Mouse (Mus musculus): ENCODE measurements around the gene Gucy2g. TPM values are rescaled to one million over a fixed set of nuclear protein-coding genes. Genes with fewer than 3 reads are reported as not detected.
A peak's percentile ranks its signal among the peaks of the same experiment; 100 is the strongest.

Gene Gucy2g
- total RNA-seq, 2 experiments from 2014 or later, result 0.10 to 0.24 TPM

DNA sequence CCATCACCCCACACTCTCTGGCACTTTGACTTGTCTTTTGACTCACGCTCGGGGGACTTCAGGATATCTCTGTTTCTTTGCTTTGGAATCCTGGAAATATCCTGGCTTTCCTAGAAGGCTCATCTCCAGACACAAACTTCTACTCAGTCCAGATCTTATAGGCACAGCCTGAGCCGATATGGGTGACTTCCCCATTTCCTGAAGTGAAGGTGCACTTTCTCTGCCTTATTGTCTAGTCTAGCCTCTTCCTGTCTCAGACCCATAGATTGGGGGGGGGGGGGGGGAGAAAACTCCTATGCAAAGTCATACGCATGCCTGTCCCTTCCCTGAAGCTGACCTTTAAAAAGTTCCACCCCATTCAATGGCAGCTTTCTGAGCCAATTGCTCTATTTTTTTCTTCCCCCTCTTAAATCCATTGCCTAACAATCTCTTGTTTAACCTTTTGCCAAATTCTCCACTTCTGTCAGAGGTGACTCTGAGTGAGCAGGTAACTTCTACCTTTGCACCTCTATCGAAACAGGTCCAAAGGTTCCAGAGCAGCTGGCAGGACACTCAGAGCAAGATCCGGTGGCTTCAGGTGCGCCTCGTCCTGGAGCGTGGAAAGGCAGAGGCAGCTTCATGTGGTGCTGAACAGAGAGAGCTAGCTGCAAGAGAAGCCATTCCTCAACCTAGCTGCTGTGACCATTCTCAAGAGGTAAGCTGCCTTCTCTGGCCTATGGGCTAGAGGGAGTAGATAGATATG, 10.5 kb upstream of the Gucy2g start, which contains the start of gene Acsl5:
Gene Acsl5 (plus strand): TSS at position 556 of the 742 bp plus-strand sequence.
- intact Hi-C loops (cut with DNase I; ENCODE audit: low total_unique reads), result no loop called here

GRCm38 (mm10) chr19:55250451-55250850, 9.4 kb upstream of the Gucy2g start:
- intact Hi-C loops (cut with DNase I; ENCODE audit: low total_unique reads), result no loop called here
- no peak for DNase-seq

More for the DNA sequence above, 10.5 kb upstream of the Gucy2g start, which contains the start of gene Acsl5:
- no peak for DNase-seq

- DNase-seq, result no peak
- intact Hi-C loops (cut with DNase I; ENCODE audit: low total_unique reads), result no loop called here
These were observed 7.0 kb upstream of the Gucy2g start for GRCm38 (mm10) chr19:55247991-55248520.

- no peak for DNase-seq
- intact Hi-C loops (cut with DNase I; ENCODE audit: low total_unique reads), result no loop called here
These were observed 6.5 kb upstream of the Gucy2g start for GRCm38 (mm10) chr19:55247563-55247962.

- intact Hi-C loops (cut with DNase I; ENCODE audit: low total_unique reads), result no loop called here
- peak; percentile 69 for DNase-seq
These were observed 3.8 kb upstream of the Gucy2g start for GRCm38 (mm10) chr19:55244791-55245231.

GRCm38 (mm10) chr19:55239766-55240426, 1.1 kb downstream of the Gucy2g start:
- intact Hi-C loops (cut with DNase I; ENCODE audit: low total_unique reads), result no loop called here
- DNase-seq, result no peak

GRCm38 (mm10) chr19:55236564-55236963, 4.5 kb downstream of the Gucy2g start:
- intact Hi-C loops (cut with DNase I; ENCODE audit: low total_unique reads), result no loop called here
- DNase-seq, result no peak

DNA sequence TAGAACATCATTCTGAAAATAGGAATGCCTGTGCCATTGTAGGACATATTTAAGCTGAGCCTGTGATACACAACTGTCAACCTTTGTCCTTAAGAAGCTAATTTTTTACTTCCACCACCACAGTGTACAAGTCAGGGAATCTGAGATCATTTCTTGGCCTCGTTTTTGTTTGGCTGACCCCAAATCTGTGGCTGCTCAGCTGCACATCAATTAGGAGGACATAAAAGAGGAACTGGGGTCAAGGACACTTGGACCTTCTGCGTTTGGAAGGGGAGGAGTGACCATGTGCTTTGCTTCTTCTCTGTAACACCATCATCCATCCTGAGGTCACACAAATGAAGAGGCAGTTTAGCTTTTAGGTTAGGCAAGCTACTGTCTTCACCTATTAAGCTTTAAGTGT, 5.0 kb downstream of the Gucy2g start:
- no peak for DNase-seq
- intact Hi-C loops (cut with DNase I; ENCODE audit: low total_unique reads), result no loop called here

GRCm38 (mm10) chr19:55232136-55232535, 8.9 kb downstream of the Gucy2g start:
- peak; percentile 8 for DNase-seq
- intact Hi-C loops (cut with DNase I; ENCODE audit: low total_unique reads), result no loop called here

DNA sequence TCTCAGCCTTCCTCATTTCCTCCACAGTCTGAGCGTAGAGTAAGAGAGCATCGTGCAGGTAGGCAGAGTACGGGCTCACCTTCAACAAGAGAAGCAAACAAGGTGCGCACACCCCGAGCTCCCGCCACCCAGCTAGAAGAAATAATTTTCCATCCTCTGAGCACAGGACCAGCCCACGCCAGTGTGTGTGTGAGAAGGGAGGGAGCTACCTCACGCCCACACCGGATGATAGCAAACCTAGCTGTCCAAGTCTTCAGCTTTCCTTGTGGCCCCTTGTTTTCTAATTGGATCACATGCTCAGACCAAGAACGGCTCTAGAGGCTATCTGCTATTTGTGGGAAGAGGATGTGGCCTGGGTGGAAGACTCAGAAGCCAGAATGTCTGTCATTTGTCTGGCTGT, 10.0 kb downstream of the Gucy2g start:
- intact Hi-C loops (cut with DNase I; ENCODE audit: low total_unique reads), result no loop called here
- DNase-seq, result no peak

DNA sequence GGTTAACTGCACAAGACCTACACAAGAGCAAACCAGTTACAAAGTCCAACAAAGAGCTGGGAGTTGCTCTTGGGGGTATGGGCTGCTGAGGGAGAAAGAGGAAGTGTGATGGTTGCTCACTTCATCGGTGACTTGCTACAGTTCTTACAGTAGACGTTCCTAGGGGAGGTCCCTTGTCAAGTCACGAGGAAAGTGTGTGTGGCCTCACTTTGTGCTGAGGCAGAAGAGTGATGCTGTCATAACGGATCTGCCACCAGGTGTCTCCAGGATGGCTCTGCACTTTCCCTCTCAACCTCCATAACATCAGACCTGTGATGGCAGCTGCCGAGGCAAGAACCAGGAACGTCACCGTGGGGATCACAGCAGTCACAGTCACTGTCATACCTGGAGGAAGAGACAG, 13.9 kb downstream of the Gucy2g start:
- no peak for DNase-seq
- intact Hi-C loops (cut with DNase I; ENCODE audit: low total_unique reads), result no loop called here

DNA sequence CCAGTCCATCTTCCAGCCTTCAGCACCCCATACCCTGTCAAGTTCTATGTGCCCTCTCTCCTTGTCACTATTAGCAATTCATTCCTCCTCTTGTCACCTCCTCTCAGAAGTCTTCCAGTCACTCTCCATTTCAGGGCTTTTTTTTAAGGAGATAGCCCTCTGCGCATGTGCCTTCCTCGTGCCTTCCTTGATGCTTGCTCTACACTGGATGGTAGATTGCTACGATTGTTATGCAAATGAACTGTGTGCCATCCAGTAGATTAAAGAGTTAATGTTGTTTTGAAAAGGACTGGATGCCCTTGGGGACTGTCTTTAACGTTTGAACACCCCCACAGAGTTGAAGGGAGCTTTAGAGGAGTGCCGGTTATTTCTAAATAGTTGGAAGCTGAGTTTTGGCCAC, 14.4 kb downstream of the Gucy2g start:
- no peak for DNase-seq
- intact Hi-C loops (cut with DNase I; ENCODE audit: low total_unique reads), result no loop called here

DNA sequence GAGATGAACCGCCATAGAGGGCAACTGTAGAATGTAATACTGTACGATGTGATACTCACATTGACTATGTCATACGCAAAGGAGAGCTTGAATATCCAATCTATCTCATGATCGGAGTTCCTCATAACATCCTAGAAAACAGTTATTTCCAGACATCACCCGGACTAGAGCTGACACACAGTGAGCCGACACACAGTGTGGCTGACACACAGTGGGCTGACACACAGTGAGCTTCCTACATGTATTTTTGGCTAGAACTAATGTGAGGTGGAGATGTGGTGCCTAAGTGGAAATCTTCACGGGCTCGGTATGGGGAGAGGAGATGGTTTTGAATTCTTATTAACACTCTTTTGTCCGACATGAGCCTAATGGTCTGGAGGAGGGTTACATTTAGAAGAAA, 18.8 kb downstream of the Gucy2g start:
- DNase-seq, result no peak
- intact Hi-C loops (cut with DNase I; ENCODE audit: low total_unique reads), result no loop called here

- DNase-seq, result no peak
- intact Hi-C loops (cut with DNase I; ENCODE audit: low total_unique reads), result no loop called here
These were observed 19.8 kb downstream of the Gucy2g start for GRCm38 (mm10) chr19:55221208-55221607.

GRCm38 (mm10) chr19:55219359-55219758, 21.7 kb downstream of the Gucy2g start:
- intact Hi-C loops (cut with DNase I; ENCODE audit: low total_unique reads), result loop anchor here (2.0 kb wide), 1 partner anchor 85 kb away; no protein-coding TSS in a partner anchor

DNA sequence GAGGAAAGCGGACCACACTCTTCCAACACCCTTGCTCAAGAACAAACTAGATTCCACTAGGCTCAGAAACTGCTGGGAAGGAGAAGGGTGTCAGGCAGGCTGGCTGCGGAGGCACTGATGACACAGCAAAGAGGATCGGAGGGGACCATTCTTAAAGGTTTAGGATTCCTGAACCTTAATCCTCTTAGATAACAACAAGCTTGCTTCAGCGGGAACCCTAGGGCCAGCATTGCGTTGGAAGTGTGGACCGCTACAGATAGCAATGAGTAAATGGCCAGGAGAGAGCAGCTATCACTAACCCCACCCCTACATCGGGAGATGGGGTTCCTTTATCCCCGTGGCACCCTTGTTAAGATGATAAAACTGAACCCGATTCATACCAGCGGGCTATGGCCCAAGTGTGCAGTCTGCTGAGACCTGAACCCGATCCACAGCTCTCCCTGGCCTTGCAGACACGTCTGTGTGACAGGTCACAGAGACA, 22.3 kb downstream of the Gucy2g start:
- DNase-seq, result no peak
- intact Hi-C loops (cut with DNase I; ENCODE audit: low total_unique reads), result loop anchor here (2.0 kb wide), 1 partner anchor 86 kb away; no protein-coding TSS in a partner anchor

More at GRCm38 (mm10) chr19:55219359-55219758, 21.7 kb downstream of the Gucy2g start:
- no peak for DNase-seq

DNA sequence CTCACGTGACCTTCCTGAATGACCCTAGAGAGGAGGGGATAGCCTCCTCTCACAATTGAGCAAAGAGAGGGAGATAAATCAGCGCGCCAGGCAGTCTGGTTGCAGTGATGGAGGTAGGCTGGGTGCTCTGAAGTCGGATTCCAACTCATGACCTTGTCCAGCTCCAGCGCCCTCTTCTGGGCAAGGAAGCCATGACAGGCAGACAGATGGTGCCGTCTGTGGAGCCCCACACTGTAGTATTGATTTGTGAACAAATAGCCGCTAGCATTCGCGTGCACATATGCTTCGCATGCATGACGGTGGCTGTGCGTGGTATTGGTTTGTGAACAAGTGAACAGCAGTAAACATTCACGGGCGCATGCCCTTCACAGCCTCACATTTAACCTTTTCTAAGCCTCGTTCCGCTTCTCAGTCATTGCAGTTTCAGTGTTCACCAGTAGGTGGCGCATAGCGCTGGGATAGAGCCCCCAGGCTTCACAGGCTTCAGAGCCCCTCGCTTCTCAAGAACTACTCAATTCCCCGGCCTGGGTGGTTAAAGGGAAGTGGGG, 22.8 kb downstream of the Gucy2g start:
- peak; percentile 73 for DNase-seq
- intact Hi-C loops (cut with DNase I; ENCODE audit: low total_unique reads), result loop anchor here (2.0 kb wide), 1 partner anchor 87 kb away; no protein-coding TSS in a partner anchor

DNA sequence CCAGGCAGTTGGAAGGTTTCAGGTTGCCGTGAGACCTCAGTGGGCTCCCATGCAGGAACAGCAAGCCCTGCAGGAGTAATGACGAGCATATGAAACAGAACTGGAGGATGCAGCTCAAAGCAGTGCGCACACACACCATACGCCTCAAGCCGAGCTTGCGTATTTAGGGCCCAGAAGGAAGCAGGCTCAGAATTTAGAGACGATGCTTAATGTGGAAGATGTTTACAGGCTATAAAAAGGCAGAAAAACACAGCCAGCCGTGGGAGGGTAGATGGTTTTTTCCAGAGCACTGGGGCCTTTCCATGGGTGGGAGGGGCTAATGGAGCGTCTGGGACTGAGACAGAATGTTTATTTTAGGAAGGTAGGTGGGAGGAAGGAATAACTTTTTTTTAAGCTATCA, 23.7 kb downstream of the Gucy2g start:
- no peak for DNase-seq
- intact Hi-C loops (cut with DNase I; ENCODE audit: low total_unique reads), result no loop called here

- intact Hi-C loops (cut with DNase I; ENCODE audit: low total_unique reads), result no loop called here
- no peak for DNase-seq
These were observed 24.2 kb downstream of the Gucy2g start for GRCm38 (mm10) chr19:55216876-55217275.
